ENCODE assay signal across 9 mouse cellular contexts in the genomic region with DNA sequence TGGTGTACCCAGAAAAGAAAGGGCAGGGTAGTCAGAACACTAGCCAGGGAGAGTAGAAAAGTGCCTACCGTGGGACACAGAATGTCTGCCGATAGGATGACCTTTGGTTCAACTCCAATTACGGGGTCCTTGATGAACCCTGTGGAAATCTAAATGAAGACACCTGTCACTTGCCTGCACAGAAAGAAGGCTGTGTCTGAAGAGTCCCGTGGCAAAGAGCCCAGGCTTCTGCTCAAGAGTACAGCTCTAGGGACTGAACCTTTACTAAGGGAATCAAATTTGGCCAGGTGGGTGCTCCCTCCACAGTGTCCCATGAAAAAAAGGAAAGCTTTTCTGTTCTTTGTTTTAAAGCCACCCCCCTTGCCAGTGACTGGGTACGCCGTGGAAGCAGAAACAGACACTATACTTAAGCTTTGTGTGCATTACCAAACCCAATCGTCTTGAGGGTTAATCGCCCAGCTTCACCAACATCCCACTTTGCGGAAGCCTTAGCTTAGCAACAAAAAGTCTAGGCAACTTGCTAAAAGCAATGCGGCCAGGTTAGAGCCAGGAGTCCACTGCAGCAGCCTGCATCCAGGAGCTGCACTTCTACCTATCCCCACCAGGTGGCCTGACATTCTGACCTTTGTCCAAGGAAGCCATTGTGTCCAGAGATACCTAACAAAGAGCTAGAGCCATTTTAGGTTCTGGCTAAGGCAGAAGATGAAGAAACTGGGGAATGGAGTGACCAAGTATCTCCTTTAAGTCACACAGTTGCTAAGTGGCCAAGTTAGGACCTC.
A peak's percentile ranks its signal among the peaks of the same experiment; 100 is the strongest.
DNase-seq lines count a peak whose midpoint lies in the region; ATAC-seq and TF ChIP-seq lines count a peak whose summit lies in the region.
"Had no signal": no experiment of that assay in that cellular context is flagged by ENCODE, and none has a peak within 500 bp of the region (broad histone marks: within the 10 kb centered on the region; RNA-seq: fewer than 3 reads in every experiment).

No protein-coding gene starts in this region.

- DNase-seq in hindbrain, postnatal 0 days (ENCODE audit: low spot score), result peak; percentile 28
- no peak for DNase-seq in hindbrain, embryonic 14.5 days (ENCODE audit: low spot score)
- DNase-seq in CH12.LX (ENCODE audit: extremely low read depth), result peak; percentile 63
- DNase-seq in limb, embryonic 10.5 days (ENCODE audit: low spot score), result no peak
- no peak for DNase-seq in frontal cortex, adult 2 months (ENCODE audit: extremely low spot score in 1 of 2, low spot score in 1 of 2)
- no peak for DNase-seq in yolk sac, embryonic 10.5 days (ENCODE audit: low spot score)
- DNase-seq in ovary, adult 18-20 months (ENCODE audit: low spot score), result no peak

- no peaks in the 10 kb centered on the region for H3K9me3 ChIP-seq in hindbrain, postnatal 0 days (ENCODE audit: low read length)
- no peaks in the 10 kb centered on the region for H3K9me3 ChIP-seq in hindbrain, embryonic 14.5 days (ENCODE audit: control insufficient read depth, low read length)
- H3K9me3 ChIP-seq in CH12.LX (replicated peaks; ENCODE audit: low read length), result peaks cover 7% of the 10 kb centered on the region
- no peaks in the 10 kb centered on the region for H3K9me3 ChIP-seq in limb, embryonic 10.5 days (replicated peaks)
- H3K9me3 ChIP-seq: limb, embryonic 13.5 days had no signal

- TF ChIP-seq RAD21 in CH12.LX (IDR thresholded peaks at IDR 0.05; ENCODE audit: low read depth, low read length), result peak; percentile 67

- TF ChIP-seq EP300 in CH12.LX (IDR thresholded peaks at IDR 0.05; ENCODE audit: low read length), result no peak

- no peak for TF ChIP-seq POLR2A in CH12.LX (IDR thresholded peaks at IDR 0.05; ENCODE audit: low read depth, low read length)
- TF ChIP-seq POLR2A in bone marrow macrophage, adult 2 months (IDR thresholded peaks at IDR 0.05; ENCODE audit: borderline replicate concordance, low read depth, low read length), result no peak

- TF ChIP-seq CTCF in hindbrain, postnatal 0 days (IDR thresholded peaks at IDR 0.05; ENCODE audit: low read depth), result peak; percentile 68
- TF ChIP-seq CTCF in CH12.LX (conservative IDR thresholded peaks at IDR 0.05 in 1 of 2, IDR thresholded peaks at IDR 0.05 in 1 of 2; ENCODE audit: low read depth in 2 of 2, low read length in 2 of 2), result peak; percentile 95 to 96
- TF ChIP-seq CTCF in bone marrow macrophage, adult 2 months (IDR thresholded peaks at IDR 0.05; ENCODE audit: low read depth, low read length), result peak; percentile 34

- WGBS in hindbrain, postnatal 0 days, result 71% methylated on average over 10 of the region's 10 CpGs
- 75% methylated on average over 10 of the region's 10 CpGs for WGBS in hindbrain, embryonic 14.5 days
- 80% methylated on average over 10 of the region's 10 CpGs for WGBS in limb, embryonic 10.5 days

- H3K4me2 ChIP-seq in hindbrain, postnatal 0 days (ENCODE audit: low read depth, low read length), result no peak overlapping the region
- no peak overlapping the region for H3K4me2 ChIP-seq in hindbrain, embryonic 14.5 days (replicated peaks)
- H3K4me2 ChIP-seq in CH12.LX (ENCODE audit: insufficient read depth, low read depth, poor library complexity, severe bottlenecking), result no peak overlapping the region
- H3K4me2 ChIP-seq: limb, embryonic 13.5 days had no signal

- H3K27ac ChIP-seq in hindbrain, postnatal 0 days, result no peak overlapping the region; the same call in 1 of the 2 replicates
- no peak overlapping the region for H3K27ac ChIP-seq in hindbrain, embryonic 14.5 days
- no peak overlapping the region for H3K27ac ChIP-seq in CH12.LX (ENCODE audit: insufficient read depth, low read depth)
- H3K27ac ChIP-seq in bone marrow macrophage, adult 2 months (ENCODE audit: insufficient read depth, low read depth, low read length), result no peak overlapping the region
- 0 out of 2 replicates have a peak overlapping the region, but pooled peaks have one; percentile 53 for H3K27ac ChIP-seq in limb, embryonic 10.5 days
- H3K27ac ChIP-seq: limb, embryonic 13.5 days had no signal

- H3K36me3 ChIP-seq in hindbrain, postnatal 0 days (ENCODE audit: insufficient read depth, low read length), result no peaks in the 10 kb centered on the region
- no peaks in the 10 kb centered on the region for H3K36me3 ChIP-seq in hindbrain, embryonic 14.5 days (replicated peaks; ENCODE audit: control insufficient read depth, insufficient read depth)
- no peaks in the 10 kb centered on the region for H3K36me3 ChIP-seq in CH12.LX (replicated peaks in 1 of 2; ENCODE audit: control insufficient read depth in 1 of 2, insufficient read depth in 1 of 2, low read length in 1 of 2)
- H3K36me3 ChIP-seq in limb, embryonic 10.5 days, result peaks cover 12% of the 10 kb centered on the region

- in situ Hi-C loops in CH12.LX (cut with MboI; ENCODE audit: low pct_ligation_motif_present, low pct_unique_long_range_greater_than_20kb, low sequenced_read_pairs), result no loop called here

- no peak overlapping the region for H3K4me3 ChIP-seq in hindbrain, postnatal 0 days (ENCODE audit: low read length)
- H3K4me3 ChIP-seq in hindbrain, embryonic 14.5 days (replicated peaks; ENCODE audit: low read length), result no peak overlapping the region
- H3K4me3 ChIP-seq in CH12.LX (replicated peaks in 1 of 3; ENCODE audit: low read depth in 2 of 3, low read length in 2 of 3, poor library complexity in 1 of 3), result no peak overlapping the region
- no peak overlapping the region for H3K4me3 ChIP-seq in bone marrow macrophage, adult 2 months (ENCODE audit: insufficient read depth, low read length)
- H3K4me3 ChIP-seq in limb, embryonic 10.5 days, result no peak overlapping the region
- H3K4me3 ChIP-seq: limb, embryonic 13.5 days had no signal

- peak; percentile 47; the same call in 1 of the 2 replicates for ATAC-seq in hindbrain, postnatal 0 days
- no peak for ATAC-seq in hindbrain, embryonic 14.5 days (ENCODE audit: low FRiP score)

- no peaks in the 10 kb centered on the region for H3K79me2 ChIP-seq in CH12.LX (replicated peaks; ENCODE audit: control insufficient read depth, extremely low read depth, insufficient read depth, poor library complexity, severe bottlenecking)

- H3K4me1 ChIP-seq in hindbrain, postnatal 0 days (ENCODE audit: insufficient read depth, low read length), result 0 out of 2 replicates have a peak, but pooled peaks cover 4% of the 10 kb centered on the region
- no peaks in the 10 kb centered on the region for H3K4me1 ChIP-seq in hindbrain, embryonic 14.5 days (replicated peaks; ENCODE audit: control insufficient read depth, insufficient read depth, low read length)
- H3K4me1 ChIP-seq in CH12.LX (ENCODE audit: control insufficient read depth in 1 of 2, insufficient read depth in 2 of 2), result peaks cover 0 to 17% of the 10 kb centered on the region in 2 experiments; a peak in 2 of 4 replicates
- peaks cover 27% of the 10 kb centered on the region for H3K4me1 ChIP-seq in bone marrow macrophage, adult 2 months (ENCODE audit: control insufficient read depth, insufficient read depth, low read length)
- peaks cover 20% of the 10 kb centered on the region for H3K4me1 ChIP-seq in limb, embryonic 10.5 days
- H3K4me1 ChIP-seq: limb, embryonic 13.5 days had no signal

- no peak overlapping the region for H3K9ac ChIP-seq in hindbrain, postnatal 0 days (replicated peaks; ENCODE audit: low read length)
- H3K9ac ChIP-seq in hindbrain, embryonic 14.5 days, result no peak overlapping the region
- no peak overlapping the region for H3K9ac ChIP-seq in CH12.LX (ENCODE audit: insufficient read depth, low read depth)
- H3K9ac ChIP-seq: limb, embryonic 13.5 days had no signal

- dilution Hi-C loops in CH12.LX (cut with MboI; ENCODE audit: extremely low pct_ligation_motif_present, extremely low pct_unique_long_range_greater_than_20kb, low sequenced_read_pairs), result no loop called here

- H3K27me3 ChIP-seq in hindbrain, postnatal 0 days (ENCODE audit: insufficient read depth, low read length), result no peaks in the 10 kb centered on the region
- no peaks in the 10 kb centered on the region for H3K27me3 ChIP-seq in hindbrain, embryonic 14.5 days (ENCODE audit: control insufficient read depth, insufficient read depth, low read length)
- H3K27me3 ChIP-seq in CH12.LX (replicated peaks), result no peaks in the 10 kb centered on the region
- H3K27me3 ChIP-seq in limb, embryonic 10.5 days (ENCODE audit: low read depth, poor library complexity, severe bottlenecking), result no peaks in the 10 kb centered on the region
- H3K27me3 ChIP-seq: limb, embryonic 13.5 days had no signal

TF ChIP-seq in CH12.LX, 34 proteins besides CTCF, POLR2A, EP300 and RAD21:
- no peak for TF ChIP-seq MAX (IDR thresholded peaks at IDR 0.05; ENCODE audit: low read length)
- no peak for TF ChIP-seq HCFC1 (IDR thresholded peaks at IDR 0.05; ENCODE audit: low read depth, low read length)
- no peak for TF ChIP-seq POLR2AphosphoS2 (IDR thresholded peaks at IDR 0.05; ENCODE audit: low read depth, low read length)
- no peak for TF ChIP-seq PAX5 (IDR thresholded peaks at IDR 0.05; ENCODE audit: low read length)
- TF ChIP-seq SIN3A (IDR thresholded peaks at IDR 0.05; ENCODE audit: low read length), result no peak
- no peak for TF ChIP-seq JUND (conservative IDR thresholded peaks at IDR 0.05; ENCODE audit: low read depth, low read length)
- TF ChIP-seq SMC3 (IDR thresholded peaks at IDR 0.05; ENCODE audit: low read depth, low read length), result peak; percentile 96
- TF ChIP-seq ZC3H11A (IDR thresholded peaks at IDR 0.05; ENCODE audit: low read depth, low read length), result peak; percentile 53
- no peak for TF ChIP-seq CHD1 (IDR thresholded peaks at IDR 0.05; ENCODE audit: low read depth, low read length)
- no peak for TF ChIP-seq GABPA (IDR thresholded peaks at IDR 0.05; ENCODE audit: insufficient replicate concordance, low read depth, low read length)
- no peak for TF ChIP-seq MYC (IDR thresholded peaks at IDR 0.05; ENCODE audit: low read depth, low read length)

Comparison
In these comparisons a context has a peak if more than half of its experiments do, and no peak if none do; other contexts are left out.
1. DNase-seq: peak in hindbrain, postnatal 0 days (single experiment) and CH12.LX (single experiment); none in hindbrain, embryonic 14.5 days (single experiment), limb, embryonic 10.5 days (single experiment), frontal cortex, adult 2 months (0 of 2), yolk sac, embryonic 10.5 days (single experiment) and ovary, adult 18-20 months (single experiment).
2. CTCF ChIP-seq: peak in every context shown above with its lines; median percentile 96 in CH12.LX; 68 in hindbrain, postnatal 0 days; 34 in bone marrow macrophage, adult 2 months.